Mouse (Mus musculus): Measurements from ENCODE around the gene T. TPM values are rescaled to one million over a fixed set of nuclear protein-coding genes. Genes with fewer than 3 reads are reported as not detected.
"Not testable (repeated sequence)": the region's sequence is repeated elsewhere in the genome, so short reads cannot be mapped to it uniquely, and the experiment has no call there.

T gene
- not detected for total RNA-seq (2021)
- long read RNA-seq, experiment 1 = 0 reads
- long read RNA-seq, experiment 2 = 0 reads

DNA sequence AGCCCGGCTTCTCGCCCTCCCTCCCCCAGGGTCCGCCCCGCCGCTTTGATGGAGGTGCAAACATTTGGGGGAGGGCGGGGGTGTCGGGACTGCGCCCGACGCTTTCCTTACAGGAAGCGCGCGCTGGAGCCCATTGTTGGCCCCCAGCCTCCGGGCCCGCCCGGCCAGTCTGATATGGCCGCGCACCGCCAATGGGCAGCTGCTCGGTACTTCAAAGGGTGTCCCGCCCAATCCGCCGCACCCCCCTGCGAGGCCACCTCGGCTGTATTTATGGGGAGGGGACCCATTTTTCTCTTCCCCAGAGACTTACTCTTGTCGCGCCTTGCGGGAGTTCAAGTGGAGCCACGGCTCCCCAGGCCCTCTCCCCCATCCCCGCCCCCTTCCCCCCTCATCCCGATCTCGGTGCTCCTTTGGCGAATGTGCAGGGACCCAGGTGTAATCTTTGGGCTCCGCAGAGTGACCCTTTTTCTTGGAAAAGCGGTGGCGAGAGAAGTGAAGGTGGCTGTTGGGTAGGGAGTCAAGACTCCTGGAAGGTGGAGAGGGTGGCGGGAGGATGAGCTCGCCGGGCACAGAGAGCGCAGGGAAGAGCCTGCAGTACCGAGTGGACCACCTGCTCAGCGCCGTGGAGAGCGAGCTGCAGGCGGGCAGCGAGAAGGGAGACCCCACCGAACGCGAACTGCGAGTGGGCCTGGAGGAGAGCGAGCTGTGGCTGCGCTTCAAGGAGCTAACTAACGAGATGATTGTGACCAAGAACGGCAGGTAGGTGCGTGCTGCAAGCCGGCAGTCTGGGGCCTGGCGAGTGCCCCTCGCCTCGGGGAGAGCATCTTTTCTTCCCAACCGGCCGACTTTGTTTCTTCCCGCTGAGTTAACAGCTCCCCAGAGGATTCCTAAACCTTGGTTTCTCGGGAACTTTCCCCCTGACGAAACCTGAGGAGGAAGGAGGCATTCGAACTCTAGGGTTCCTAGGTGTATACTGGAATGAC, at the start of gene T:
Gene T, plus strand, starts transcription at position 446 of the 983 bp plus-strand sequence.
- no peak for DNase-seq (ENCODE audit: low spot score)

DNA sequence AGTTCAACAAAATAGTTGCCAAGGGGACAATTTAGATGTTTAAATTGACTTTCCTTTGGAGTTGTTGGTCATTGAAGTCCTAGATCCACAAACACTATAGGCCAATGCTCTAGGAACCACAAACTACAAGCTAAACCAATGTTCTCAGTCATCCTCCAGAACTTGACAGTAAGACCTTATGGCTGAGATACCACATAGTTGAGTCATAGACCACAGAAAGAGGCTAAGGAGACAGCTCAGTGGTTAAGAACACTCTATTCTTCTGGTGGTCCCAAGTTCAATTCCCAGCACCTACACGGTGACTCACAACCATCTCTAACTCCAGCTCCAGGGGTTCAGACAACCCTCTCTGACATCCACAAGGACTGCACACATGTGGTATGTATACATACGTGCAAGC, 48.8 kb upstream of the T start:
- no peak for DNase-seq (ENCODE audit: low spot score)

DNA sequence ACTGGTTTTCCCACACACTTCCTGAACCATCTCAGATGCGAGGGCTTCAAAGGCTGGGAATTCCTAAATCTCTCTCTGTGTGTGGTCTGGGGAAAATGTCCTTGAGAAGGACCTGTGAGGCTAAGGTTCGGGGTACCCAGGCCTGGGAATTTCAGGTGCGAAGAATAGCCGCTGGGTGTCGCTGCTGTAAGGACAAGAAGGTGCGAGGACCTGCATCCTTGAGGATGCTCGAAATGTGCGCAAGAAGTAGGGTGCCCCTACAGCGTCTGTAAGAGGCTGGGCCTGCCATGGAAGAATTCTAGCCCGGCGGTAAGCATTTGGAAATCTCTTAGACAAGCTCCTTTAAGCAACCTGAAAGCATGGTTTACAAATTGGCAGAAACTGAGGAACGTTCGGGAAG, 45.8 kb upstream of the T start:
- no peak for DNase-seq (ENCODE audit: low spot score)

DNA sequence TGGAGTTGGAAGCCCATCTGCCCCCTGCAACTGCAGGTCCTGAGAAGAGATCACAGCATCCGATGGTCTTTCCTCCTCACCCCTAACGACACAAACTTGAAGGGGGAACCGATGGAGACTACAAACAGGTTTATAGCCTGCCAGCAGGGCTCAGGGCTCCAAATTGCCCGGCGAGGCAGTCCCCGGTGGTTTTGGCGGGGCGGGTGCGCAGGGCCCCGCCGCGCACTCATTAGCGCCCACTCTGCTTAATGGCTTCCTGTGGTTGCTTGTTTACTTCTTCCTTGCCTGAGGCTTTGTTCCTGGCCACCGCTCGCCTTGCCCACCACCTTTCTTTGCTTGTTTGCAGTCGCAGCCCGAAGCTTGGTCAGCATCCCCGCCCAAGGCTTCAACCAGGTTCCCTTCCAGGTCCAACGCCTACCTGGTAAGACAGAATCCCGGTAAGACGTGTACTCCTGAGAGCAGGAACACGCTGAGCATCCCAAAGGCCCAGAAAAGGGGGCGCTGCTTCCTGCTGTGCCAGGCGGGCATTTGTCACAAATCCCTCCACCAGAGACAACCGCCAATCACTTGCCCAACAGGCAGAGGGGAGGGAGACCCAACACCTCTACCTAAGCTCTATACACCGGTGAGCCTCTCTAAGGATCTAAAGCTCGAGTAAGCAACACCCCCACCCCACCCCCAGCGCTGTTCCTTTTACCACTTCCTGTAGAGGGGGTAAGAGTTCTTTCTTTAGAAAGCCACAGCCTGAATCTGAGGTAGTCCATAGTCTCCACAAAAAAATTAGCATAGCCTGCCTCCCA, 45.0 kb upstream of the T start:
- DNase-seq (ENCODE audit: low spot score) = no peak

DNA sequence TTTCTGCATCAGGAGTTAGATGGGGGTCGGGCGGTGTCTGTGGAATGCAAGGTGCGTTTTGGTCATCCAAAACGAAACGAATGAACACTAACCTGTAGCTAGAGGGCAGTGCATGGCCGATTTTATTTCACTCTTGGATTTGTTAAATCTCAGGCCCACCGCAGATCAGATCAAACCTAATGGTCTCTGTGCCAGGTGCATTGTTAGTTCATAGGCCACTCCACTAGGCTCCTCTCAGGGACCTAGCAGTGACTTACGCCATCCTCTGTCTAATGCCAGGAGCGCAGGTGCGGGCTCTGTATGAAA, 44.5 kb upstream of the T start:
- no peak for DNase-seq (ENCODE audit: low spot score)

DNA sequence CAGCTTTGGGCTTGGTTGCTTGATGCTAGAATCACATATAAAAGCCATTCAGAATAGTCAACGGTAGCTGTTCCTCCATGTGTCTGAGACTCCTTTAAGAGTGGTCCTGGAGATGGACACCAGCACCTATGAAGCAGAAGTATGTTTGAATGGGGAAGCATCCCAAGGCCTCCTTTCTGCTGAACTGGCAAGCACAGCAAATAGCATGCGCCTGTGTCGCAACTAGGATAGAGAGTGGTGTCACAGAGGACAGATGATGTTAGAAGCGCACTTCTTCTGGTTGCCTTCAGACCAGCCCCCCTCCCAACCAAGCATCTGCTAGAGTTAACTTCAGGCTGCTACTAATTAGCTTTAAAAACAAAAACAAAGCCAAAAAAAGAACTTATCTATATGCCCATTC, 43.7 kb upstream of the T start:
- DNase-seq (ENCODE audit: low spot score) = no peak

DNA sequence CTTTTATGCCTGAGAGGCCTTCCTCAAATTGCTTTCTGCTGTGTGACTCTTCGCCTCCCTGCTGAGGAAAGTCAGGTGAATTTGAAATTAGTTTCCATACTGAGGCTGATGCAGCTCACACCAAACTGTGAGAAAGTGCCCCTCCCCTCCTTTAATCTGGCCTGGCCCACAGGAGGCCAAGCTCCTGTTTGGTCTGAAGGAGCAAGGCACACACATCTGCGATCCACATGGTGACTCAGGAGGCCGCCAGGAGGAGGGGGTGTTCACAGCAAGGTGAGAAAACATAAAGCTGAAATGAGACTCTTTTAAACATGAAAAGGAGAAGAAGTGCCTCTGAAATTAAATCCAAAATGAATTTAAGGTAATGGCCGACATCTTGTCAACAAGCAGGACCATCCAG, 37.9 kb upstream of the T start:
- no peak for DNase-seq (ENCODE audit: low spot score)

DNA sequence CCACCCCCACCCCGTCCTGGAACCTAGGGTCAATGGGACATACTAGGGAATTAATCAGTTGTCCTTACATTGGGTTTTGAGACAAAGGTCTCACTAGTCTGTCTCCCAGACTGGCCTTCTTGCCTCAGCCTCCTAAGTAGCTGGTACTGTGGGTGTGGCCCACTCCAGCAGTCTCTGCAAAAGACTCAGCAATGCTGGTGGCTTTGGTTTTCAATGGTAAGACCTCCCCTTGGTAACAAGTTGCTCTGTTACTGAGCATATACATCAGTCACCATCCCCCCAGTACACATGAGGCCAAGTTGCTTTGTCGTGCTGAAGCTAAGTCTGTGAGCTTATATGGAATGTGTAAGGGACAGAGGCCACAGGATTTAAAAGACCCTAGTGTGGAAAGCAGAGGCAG, 36.3 kb upstream of the T start:
- DNase-seq (ENCODE audit: low spot score) = no peak

DNA sequence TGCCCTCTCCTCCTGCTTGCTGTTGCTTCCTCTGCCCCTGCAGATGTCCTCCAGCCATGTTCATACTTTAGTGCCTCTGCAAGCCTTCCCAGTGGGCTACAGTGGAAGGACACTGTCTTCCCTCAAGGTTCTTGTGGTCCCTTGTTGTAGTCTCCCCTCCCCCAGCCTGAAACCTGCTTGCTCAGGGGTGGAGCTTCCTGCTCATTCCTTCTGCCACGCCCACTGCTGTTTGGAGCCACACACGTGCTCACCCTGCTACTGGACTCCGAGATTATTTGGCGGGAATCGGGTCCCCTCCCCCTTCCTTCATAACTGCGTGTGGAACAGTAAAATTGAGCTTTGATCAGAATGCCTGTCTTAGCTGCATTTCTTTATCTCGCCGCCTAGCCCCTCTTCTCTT, 30.3 kb upstream of the T start:
- DNase-seq (ENCODE audit: low spot score) = not testable (repeated sequence)

DNA sequence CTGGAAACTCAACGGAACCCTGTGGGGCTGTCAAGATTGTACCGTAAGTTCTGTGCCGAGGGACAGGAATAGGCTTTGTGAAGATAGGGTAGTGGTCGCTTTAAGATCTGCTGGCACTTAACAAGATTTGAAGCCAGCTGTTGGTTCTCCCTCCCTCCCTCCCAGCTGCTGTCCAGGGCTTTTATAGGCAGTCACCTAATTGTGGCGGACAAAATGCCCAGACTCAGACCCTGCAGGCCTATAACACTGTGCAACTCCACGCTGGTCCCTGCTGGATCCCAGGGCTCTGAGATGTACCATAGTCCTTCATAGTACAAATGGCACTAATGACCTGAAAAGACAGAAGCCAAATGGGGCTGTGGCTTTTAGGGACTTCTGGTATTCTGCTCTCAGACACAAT, 27.9 kb upstream of the T start:
- no peak for DNase-seq (ENCODE audit: low spot score)

DNA sequence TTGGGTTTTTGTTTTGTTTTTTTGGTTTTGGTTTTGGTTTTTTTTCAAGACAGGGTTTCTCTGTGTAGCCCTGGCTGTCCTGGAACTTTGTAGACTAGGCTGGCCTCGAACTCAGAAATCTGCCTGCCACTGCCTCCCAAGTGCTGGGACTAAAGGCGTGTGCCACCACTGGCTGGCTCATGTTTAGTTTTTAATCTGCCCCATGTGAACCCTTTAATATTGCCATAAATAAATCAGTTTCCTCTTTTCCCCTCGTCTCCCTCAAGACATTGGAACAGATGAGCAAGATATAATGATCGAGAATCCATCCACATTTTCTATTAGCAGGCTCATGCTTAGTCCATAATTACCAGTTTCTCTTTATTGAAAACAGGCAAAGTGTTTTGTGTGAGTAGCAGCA, 26.2 kb upstream of the T start:
- not testable (repeated sequence) for DNase-seq (ENCODE audit: low spot score)

DNA sequence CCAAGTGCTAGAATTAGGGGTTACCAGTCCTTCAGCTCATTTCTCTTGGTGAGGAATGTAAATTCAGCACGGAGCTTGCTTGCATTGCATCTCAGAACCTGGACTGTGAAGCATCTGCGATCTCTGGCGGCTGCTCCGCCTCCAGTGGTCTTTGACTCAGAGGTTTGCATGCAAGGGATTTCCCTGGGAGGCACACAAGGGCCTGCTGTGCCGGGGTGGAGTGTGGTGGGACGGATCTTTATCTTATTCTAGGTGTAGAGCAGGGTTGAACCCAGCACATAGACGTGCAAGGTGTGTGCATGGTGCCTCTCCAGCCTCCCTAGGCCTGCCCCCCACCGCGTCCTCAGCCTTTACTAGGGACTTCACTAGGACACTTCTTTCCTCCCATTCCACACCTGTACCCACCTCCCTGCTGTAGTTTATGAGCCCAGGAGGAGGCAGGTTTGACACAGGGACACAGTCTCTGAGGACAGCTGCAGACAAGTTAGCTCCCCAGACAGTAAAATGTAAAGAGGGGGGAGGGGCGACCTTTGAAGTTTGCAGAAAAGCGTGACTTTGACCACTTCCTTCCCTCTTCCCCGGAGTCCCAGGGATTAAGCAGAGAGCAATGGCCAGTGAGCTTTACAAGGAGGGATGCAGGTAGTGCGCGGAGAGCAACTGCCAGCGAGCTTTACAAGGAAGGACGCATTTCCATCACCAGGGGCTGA, 25.5 kb upstream of the T start:
- no peak for DNase-seq (ENCODE audit: low spot score)

DNA sequence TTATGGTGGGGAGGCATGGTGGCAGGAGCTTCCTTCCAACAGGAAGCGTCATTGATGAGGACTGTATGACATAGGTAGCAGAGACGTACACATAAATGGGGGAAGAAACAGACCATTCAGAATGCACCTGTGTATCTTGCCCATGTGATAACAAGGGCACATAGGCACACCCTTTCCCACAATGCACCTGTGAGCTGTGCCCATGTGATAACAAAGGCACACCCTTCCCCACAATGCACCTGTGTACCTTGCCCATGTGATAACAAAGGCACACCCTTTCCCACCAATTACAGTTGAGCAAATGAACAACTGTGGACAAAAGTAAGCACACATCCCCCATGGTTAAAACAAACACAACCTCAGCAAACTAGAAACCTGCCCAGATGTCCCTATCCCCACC, 23.9 kb upstream of the T start:
- DNase-seq (ENCODE audit: low spot score) = no peak

DNA sequence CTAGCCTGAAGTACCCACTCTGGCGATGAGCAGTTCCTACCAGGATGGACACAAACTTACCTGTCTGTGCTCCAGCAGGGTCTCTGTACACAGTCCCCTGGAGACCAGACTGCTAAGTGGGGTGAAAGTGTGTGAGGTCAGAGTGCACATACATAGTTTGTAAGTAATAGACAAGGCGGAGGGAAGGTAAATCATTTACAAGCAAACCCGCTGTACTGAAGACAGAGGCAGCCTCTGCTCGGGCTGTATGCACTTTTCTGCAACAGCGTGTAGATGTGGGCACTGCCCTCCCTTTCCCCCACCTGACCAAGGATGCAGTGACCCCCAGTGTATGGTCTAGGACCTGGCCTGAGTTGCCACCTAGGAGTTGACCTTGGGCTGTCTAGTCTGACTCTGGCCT, 20.6 kb upstream of the T start:
- DNase-seq (ENCODE audit: low spot score) = no peak

DNA sequence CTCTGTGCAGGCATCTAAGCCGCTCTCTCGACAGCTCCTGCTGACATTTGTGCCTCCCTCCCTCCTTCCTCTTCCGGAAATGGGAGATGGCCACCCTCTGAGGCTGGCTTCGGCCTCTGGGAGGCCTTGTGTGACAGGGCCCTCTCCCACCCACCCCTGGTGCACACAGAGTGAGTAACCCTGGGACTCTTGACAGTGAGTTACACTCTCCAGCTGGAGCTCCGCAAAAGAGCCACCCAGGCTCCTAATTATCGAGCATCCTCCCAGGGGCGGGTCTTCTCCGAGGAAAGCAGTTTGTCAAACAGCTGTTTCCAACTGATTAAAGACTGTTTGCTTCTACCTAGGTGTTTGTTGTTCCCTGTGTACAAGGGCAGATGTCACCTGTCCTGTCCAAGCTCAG, 18.7 kb upstream of the T start:
- no peak for DNase-seq (ENCODE audit: low spot score)

DNA sequence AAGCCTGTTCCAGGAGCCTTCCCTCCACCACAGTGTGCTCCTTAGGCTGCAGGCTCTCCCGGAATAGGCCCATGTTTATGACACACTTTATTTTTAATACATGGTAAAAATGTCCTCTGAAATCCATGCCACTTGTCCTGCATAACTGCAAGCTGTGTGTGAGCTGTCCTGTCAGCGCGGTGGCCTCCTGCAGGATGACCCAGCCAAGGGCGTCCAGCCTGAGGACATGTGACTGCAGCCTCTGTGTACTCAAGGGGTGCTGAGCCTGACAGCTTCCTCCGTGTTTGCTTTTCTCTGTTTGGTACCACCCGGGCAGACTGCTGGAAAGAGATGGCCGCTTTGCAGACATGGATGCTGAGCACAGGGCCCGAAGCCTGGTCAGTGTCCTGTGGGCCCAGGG, 17.4 kb upstream of the T start:
- no peak for DNase-seq (ENCODE audit: low spot score)

DNA sequence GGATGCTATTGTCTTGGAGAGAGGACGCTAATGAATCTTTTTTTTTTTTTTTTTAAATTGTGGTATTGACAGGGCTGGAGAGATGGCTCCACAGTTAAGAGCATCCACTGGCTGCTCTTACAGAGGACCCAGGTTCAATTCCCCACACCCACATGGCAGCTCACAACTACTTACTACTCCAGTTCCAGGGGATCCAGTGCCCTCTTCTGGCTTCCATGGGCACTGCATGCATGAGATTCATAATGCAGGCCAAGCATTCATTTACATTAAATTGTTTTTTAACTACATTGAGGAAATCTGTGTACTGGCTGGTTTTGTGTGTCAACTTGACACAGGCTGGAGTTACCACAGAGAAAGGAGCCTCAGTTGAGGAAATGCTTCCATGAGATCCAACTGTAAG, 13.5 kb upstream of the T start:
- no peak for DNase-seq (ENCODE audit: low spot score)

DNA sequence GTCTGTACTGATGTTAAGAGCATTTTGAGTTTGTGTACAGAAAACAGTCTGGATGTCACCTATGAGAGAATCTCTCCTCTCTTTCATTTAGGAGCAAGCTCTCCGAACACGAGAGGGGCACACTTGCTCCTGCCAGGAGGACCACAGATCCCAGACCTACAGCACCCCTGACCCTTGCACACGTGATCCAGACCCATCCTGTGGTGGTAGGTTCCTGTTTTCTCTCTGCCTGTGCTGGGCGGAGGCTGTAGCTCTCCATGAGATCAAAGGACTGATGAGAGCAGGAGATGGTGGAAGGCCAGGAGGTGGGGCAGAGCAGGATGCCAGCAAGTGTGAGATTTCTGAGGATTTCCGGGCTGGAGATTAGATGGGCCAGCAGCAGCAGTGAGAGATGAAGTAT, 12.7 kb upstream of the T start:
- DNase-seq (ENCODE audit: low spot score) = no peak

DNA sequence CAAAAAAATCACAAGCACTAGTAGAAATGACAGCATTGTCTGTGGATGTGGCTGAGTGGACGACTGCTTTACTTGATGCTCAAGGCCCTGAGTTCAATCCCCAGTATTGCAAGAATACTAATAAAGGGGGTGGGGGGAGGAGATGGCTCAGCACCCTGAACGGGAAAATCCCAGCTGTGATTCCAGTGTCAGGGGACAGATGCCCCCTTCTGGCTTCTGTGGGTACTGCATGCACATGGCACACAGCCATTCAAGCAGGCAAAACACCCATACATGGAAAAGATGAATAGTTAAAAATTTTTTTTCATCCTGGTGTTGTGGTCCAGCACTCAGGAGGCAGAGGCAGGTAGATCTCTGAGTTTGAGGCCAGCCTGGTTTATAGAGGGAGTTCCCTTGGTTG, 10.9 kb upstream of the T start:
- peak; percentile 7 for DNase-seq (ENCODE audit: low spot score)

DNA sequence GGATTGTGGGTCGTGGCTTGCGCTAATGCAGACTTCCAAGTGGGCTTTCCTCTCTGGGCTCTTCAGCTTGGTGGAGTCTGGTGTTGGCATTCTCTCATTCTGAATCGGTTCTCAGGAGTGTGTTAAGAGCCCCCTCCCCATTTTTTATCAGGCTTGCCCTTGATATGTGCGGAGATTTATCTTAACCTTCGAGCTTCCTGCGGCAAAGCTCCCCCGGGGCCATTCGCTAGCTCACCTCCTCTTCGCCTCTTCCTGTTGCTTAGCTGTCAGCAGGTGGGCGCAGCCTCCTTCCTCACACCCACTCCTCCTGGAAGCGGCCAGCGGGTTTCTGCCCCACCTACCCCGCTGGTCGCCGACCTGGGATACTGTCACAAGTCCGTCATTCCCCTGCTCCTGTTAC, 4.8 kb upstream of the T start:
- DNase-seq (ENCODE audit: low spot score) = no peak

DNA sequence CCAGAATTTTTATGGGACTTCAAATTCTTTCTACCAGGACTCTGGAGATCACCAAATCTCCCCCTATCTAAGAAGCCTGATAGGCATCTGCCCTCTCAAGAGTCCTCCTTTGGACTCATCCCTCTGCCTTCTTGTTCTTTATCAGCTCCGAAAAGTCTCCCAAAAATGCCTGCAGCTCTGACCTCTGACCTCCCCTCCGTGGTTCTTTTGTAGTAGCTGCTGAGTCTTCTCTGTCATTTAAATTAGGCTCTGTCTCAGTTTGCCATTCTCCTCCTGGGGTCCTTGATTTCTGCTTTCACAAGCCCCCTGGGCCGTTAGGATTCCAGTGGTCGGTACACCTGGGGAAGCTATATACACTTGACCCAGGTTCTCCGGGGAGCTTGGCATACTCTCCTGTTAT, 4.3 kb upstream of the T start:
- DNase-seq (ENCODE audit: low spot score) = no peak

DNA sequence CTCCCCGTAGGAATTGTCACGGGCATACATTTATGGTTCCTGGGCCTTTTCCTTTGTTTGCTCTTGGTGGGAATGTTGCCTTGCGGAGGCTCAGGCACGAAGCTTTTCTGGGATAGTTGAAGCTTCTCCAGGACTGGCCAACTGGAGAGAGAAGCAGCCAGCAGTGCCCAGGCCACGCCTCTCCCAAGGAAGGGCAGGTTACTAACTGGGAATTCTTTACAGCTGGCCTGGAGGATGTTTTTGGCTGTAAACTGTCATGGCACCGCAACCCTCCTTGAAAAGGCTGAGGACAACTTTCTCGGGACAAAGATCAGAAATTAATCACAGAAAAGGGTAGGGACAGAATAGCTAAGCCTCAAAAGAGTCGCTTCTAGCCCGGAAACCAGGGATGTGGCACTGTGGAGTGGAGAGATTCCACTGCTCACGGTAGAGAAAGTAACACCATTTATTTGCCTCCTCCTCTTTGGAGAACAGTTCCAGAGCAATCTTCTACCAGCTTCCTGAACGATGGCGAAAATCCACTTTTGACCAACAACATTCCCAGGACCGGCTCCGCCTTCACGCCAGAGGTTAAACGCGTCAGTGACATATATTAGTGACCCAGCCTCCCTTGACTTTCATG, 1.9 kb upstream of the T start:
- no peak for DNase-seq (ENCODE audit: low spot score)

All from gastrocnemius, adult 18-20 months (tissue).